Mouse (Mus musculus) heart, adult 2 months (tissue): Measurements from ENCODE around the gene Acot8. TPM values are rescaled to one million over a fixed set of nuclear protein-coding genes. Genes with fewer than 3 reads are reported as not detected.

Source experiments
- DNase-seq, 2 experiments: peaks; one replicate each; pipeline ENCODE4 v3.0.0; 2021
- H3K27ac ChIP-seq: fragments of 200-600 bp; 2 replicates; pipeline ENCODE4 v1.8.1; 2022
- H3K27me3 ChIP-seq: fragments of 200-500 bp; 2 replicates; pipeline ENCODE4 v1.6.1; 2012; ENCODE audit warnings: mild to moderate bottlenecking, low read length, inconsistent platforms, mixed read lengths; ENCODE audit not compliant: control insufficient read depth, insufficient read depth
- H3K36me3 ChIP-seq: fragments of 200-500 bp; 2 replicates; pipeline ENCODE4 v1.6.1; 2012; ENCODE audit warnings: low read length, inconsistent platforms; ENCODE audit not compliant: control insufficient read depth, insufficient read depth
- H3K4me1 ChIP-seq: fragments of 200-500 bp; 2 replicates; pipeline ENCODE4 v1.6.1; 2011; ENCODE audit warnings: low read length; ENCODE audit not compliant: control insufficient read depth, insufficient read depth
- H3K4me3 ChIP-seq: fragments of 200-600 bp; 2 replicates; pipeline ENCODE4 v1.8.1; 2022
- H3K79me2 ChIP-seq: fragments of 200-500 bp; replicated peaks from 2 replicates; pipeline ENCODE4 v1.6.1; 2012; ENCODE audit warnings: mild to moderate bottlenecking, inconsistent platforms, low read length, moderate library complexity, mixed read lengths; ENCODE audit not compliant: control insufficient read depth, insufficient read depth
- H3K9ac ChIP-seq: fragments of 200-500 bp; 2 replicates; pipeline ENCODE4 v1.6.1; 2012; ENCODE audit warnings: low read depth, mild to moderate bottlenecking, control low read depth, inconsistent platforms, low read length, mixed read lengths
- CTCF ChIP-seq: fragments of 200-600 bp; IDR thresholded peaks from 2 replicates; pipeline ENCODE4 v1.8.1; 2022; ENCODE audit warnings: antibody characterized with exemption, mild to moderate bottlenecking, moderate library complexity
- EP300 ChIP-seq: fragments of 200-500 bp; IDR thresholded peaks from 2 replicates; pipeline ENCODE4 v1.6.1; 2011; ENCODE audit warnings: low read depth, low read length, control low read depth; ENCODE audit not compliant: insufficient read depth
- POLR2A ChIP-seq: fragments of 200-500 bp; IDR thresholded peaks from 2 replicates; pipeline ENCODE4 v1.6.1; 2011; ENCODE audit warnings: mild to moderate bottlenecking, low read depth, low read length, control low read depth; ENCODE audit not compliant: insufficient read depth
- WGBS: fragments of 180-500 bp; shearing (Covaris S2); methylation state at CpG from one replicate; pipeline ENCODE4 v1.1.7; 2018; 5-methylcytosine and 5-hydroxymethylcytosine counted together
- intact Hi-C: fragments of 180-260 bp; cut with DNase I; formaldehyde crosslinking; loops from one replicate; pipeline ENCODE4 v1.15.1; 2025
- polyA plus RNA-seq: library from polyadenylated mRNA; depleted of rRNA; stranded (reverse); fragments of >200 nt; gene quantifications from 2 replicates; pipeline ENCODE4 v1.2.3, GENCODE M21; 2012
- total RNA-seq, 2 experiments: library from RNA; stranded (reverse); gene quantifications; 2 replicates each; pipeline ENCODE4 v1.2.3; 2021

Gene Acot8
- total and polyA plus RNA-seq, 3 experiments = 13.3 to 19.1 (median 14.0) TPM

DNA sequence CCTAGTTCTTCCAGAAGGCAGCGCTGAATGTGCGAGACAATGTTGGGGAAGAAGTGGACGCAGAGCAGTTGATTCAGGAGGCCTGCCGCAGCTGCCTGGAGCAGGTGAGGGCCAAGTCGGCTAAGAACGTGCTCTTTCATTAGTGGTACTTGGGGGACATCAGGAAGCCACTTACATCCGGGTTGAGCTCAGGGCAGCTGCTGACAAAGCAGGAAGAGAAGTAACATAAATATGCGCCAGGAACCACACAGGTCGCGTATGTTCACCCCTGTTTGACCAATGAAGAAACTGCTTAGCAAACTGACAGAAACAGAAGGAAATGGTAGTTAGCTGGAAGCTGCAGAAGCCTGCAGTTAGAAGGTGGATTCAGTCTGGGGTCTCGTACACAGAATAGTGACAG is 50.6 kb downstream of the Acot8 start:
- Histone ChIP-seq H3K27me3 (no peaks in the 10 kb centered on the region), H3K79me2 (peaks cover 2% of the 10 kb centered on the region; the same call in 1 of the 2 replicates), H3K36me3 (peaks cover 15% of the 10 kb centered on the region), H3K9ac (no peak overlapping the region), H3K27ac (peak overlapping the region; percentile 91), H3K4me3 (no peak overlapping the region), H3K4me1 (peaks cover 1% of the 10 kb centered on the region; the same call in 1 of the 2 replicates)
- 52% methylated on average over 11 of the region's 11 CpGs for WGBS
- DNase-seq = no peak
- TF ChIP-seq CTCF (no peak), EP300 (no peak), POLR2A (no peak)
- intact Hi-C loops = no loop called here

DNA sequence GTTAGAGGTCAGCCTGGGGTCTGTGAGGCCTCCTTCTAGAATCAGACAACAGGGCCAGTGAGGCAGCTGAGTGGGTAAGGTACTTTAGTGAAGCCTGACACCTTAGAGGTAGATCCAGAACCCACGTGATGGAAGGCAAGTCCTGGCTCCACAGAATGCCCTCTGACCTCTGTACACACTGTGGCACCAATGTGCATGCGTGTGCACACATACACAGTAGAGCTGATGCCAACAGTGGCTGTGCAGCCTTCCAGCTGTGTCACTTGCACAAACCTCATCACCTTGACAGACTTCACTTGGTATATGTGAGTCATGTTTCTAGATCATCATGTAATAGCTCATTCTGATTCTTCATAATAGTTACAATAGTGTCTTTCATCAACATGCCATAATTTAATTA is 52.2 kb downstream of the Acot8 start:
- Histone ChIP-seq H3K4me1 (peaks cover 1% of the 10 kb centered on the region; the same call in 1 of the 2 replicates), H3K79me2 (peaks cover 2% of the 10 kb centered on the region; the same call in 1 of the 2 replicates), H3K36me3 (peaks cover 15% of the 10 kb centered on the region), H3K27me3 (no peaks in the 10 kb centered on the region), H3K9ac (no peak overlapping the region), H3K27ac (no peak overlapping the region), H3K4me3 (no peak overlapping the region)
- TF ChIP-seq CTCF (no peak), POLR2A (no peak), EP300 (no peak)
- DNase-seq = no peak
- WGBS = 87% methylated on average over 2 of the region's 2 CpGs
- intact Hi-C loops = no loop called here

DNA sequence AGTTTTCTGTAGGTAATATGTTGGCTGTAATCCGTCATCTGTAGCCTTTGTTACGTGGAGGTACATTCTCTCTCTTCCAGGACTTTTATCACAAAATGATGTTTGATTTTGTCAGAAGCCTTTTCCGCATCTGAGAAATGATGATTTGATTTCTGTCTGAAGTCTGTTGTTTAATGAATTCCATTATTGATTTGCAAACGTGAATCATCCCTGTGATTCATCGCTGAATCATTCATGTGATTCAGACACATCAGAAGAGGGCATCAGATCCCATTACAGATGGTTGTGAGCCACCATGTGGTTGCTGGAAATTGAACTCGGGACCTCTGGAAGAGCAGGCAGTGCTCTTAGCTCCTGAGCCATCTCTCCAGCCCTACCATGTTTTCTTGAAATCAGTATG is 55.7 kb downstream of the Acot8 start:
- Histone ChIP-seq H3K4me1 (peaks cover 5% of the 10 kb centered on the region), H3K36me3 (peaks cover under 1% of the 10 kb centered on the region; the same call in 1 of the 2 replicates), H3K4me3 (no peak overlapping the region), H3K27me3 (no peaks in the 10 kb centered on the region), H3K27ac (no peak overlapping the region), H3K9ac (no peak overlapping the region), H3K79me2 (peaks cover 6% of the 10 kb centered on the region)
- DNase-seq = no peak
- WGBS = 84% methylated on average over 6 of the region's 6 CpGs
- intact Hi-C loops = loop anchor here (5.0 kb wide), 1 partner anchor 38 kb away; the partner anchor contains the start of gene Snx21
- TF ChIP-seq EP300 (no peak), CTCF (no peak), POLR2A (no peak)

DNA sequence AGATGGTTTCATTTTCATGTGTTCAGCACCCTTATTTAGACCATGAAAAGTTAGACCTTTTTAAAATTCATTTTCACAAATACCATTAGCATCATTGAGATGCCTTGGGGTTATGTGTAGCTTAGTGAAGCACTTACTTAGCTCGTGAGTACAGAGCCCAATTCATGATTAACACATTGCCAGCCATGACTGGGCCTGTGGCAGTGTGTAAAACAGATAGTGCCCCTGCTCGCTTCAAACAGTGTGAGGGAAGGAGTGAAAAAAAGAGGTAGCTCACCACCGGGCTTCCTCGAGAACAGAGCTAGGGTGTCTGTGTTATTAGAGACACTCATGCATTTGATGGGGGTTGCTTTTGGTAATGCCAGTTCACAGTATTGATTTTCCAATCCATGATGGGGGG is 56.5 kb downstream of the Acot8 start:
- intact Hi-C loops = loop anchor here (5.0 kb wide), 1 partner anchor 39 kb away; the partner anchor contains the start of gene Snx21
- no peaks in the 10 kb centered on the region for H3K36me3 ChIP-seq
- H3K27me3 ChIP-seq = no peaks in the 10 kb centered on the region

DNA sequence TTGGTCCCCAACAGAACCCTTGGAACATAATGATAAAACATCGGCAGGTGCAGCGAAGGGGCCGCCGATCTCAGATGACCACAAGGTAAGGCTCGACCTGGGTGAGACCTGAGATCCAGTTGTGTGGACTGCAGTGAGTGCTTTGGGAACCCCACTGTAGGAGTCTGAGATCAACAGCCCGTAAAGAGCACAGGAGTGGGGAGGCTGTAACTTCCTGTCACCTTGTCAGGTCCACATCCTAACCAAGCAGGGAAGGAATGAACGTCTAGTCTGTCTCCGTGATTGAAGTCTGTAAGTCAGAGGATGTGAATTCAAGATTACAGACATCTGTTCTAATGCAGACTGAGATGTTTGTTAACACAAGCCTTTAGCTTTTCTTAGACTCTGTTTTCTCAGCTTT is 58.0 kb downstream of the Acot8 start:
- Histone ChIP-seq H3K4me3 (peak overlapping the region; percentile 91), H3K4me1 (peaks cover 5% of the 10 kb centered on the region), H3K36me3 (no peaks in the 10 kb centered on the region), H3K79me2 (peaks cover 6% of the 10 kb centered on the region), H3K27ac (no peak overlapping the region; the same call in 1 of the 2 replicates), H3K9ac (peak overlapping the region; percentile 96), H3K27me3 (no peaks in the 10 kb centered on the region)
- intact Hi-C loops = loop anchor here (2.0 to 5.0 kb wide), 2 partner anchors 24 to 41 kb away; partner anchors contain the start of gene Snx21
- DNase-seq = no peak
- 34% methylated on average over 8 of the region's 8 CpGs for WGBS
- TF ChIP-seq EP300 = no peak
- TF ChIP-seq CTCF = no peak
- no peak for TF ChIP-seq POLR2A

More for the DNA sequence above, 56.5 kb downstream of the Acot8 start:
- peaks cover 5% of the 10 kb centered on the region for H3K4me1 ChIP-seq
- no peak for DNase-seq
- H3K27ac ChIP-seq = no peak overlapping the region
- no peak for TF ChIP-seq CTCF
- no peak for TF ChIP-seq POLR2A
- no peak for TF ChIP-seq EP300
- H3K79me2 ChIP-seq = peaks cover 6% of the 10 kb centered on the region
- no peak overlapping the region for H3K9ac ChIP-seq
- no peak overlapping the region for H3K4me3 ChIP-seq
- 80% methylated on average over 4 of the region's 4 CpGs for WGBS

DNA sequence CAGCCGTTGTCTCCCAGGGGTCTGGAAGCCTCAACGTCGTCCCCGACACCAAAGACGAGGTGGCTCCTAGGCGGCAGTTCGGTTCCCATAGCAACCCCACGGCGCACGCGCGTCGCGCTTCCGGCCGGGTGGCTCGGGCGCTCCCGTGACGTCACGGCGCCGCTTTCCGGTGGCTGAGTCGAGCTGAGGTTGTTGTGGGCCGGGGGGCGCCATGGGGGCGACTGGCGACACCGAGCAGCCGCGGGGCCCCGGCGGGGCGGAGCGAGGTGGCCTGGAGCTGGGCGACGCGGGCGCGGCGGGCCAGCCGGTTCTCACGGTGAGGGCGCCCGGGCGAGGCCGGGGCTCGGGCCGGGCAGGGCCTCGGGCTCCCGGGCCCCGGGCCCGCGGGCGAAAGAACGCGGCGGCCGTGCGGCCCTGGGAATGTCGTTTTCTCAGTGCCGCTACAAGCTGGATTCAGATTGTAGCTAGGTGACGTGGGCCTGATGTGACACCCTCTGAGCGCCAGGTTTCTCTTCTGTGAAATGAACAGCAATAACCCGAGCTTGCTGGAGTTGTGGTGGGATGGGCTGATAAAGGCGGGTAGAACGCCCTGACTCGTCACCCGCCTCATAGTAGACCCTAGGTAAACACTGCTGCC is 58.7 kb downstream of the Acot8 start, which contains the start of the genes Wfdc3 and Dnttip1:
Gene Wfdc3, minus strand, starts transcription at position 89 of the 637 bp plus-strand sequence.
Gene Dnttip1, plus strand, starts transcription at position 141 of the 637 bp plus-strand sequence.
- H3K36me3 ChIP-seq = no peaks in the 10 kb centered on the region
- H3K79me2 ChIP-seq = peaks cover 6% of the 10 kb centered on the region
- peaks cover 5% of the 10 kb centered on the region for H3K4me1 ChIP-seq
- peak within 1 kb of the TSS; percentile 86 for H3K27ac ChIP-seq
- peak within 1 kb of the TSS; percentile 91 for H3K4me3 ChIP-seq
- intact Hi-C loops = loop anchor here (2.0 to 5.0 kb wide), 2 partner anchors 25 to 41 kb away; partner anchors contain the start of gene Snx21
- H3K9ac ChIP-seq = peak within 1 kb of the TSS; percentile 96
- no peaks in the 10 kb centered on the region for H3K27me3 ChIP-seq
- peak; percentile 95 to 96 for DNase-seq
- TF ChIP-seq POLR2A (0 out of 2 replicates have a peak, but pooled peaks have one; percentile 45), CTCF (no peak), EP300 (no peak)
- 1% methylated on average over 70 of the region's 70 CpGs for WGBS
